Mouse (Mus musculus) MEL (cell line): ENCODE measurements around the gene Ltbp2. TPM values are rescaled to one million over a fixed set of nuclear protein-coding genes. Genes with fewer than 3 reads are reported as not detected.

Experiments used
- DNase-seq: peaks from one replicate; pipeline ENCODE4 v3.0.0; 2011; ENCODE audit warnings: low read depth, low spot score
- H3K27ac ChIP-seq: 2 replicates; pipeline ENCODE4 v1.5.1; 2012; ENCODE audit warnings: low read depth, mild to moderate bottlenecking, control low read depth, low read length, moderate library complexity; ENCODE audit not compliant: control insufficient read depth
- H3K27me3 ChIP-seq, 2 experiments: fragments of 150-350 bp in 1 of 2; sonication (generic) in 1 of 2; 2 replicates each; pipeline ENCODE4 v1.6.1; 2012; ENCODE audit warnings: low read length in 2 of 2, mild to moderate bottlenecking in 2 of 2, improper control_type of control experiment in 1 of 2, moderate library complexity in 1 of 2; ENCODE audit not compliant: insufficient read depth in 2 of 2, control insufficient read depth in 1 of 2
- H3K36me3 ChIP-seq, 2 experiments: 2 replicates each; pipeline ENCODE4 v1.6.1; 2012 to 2014; ENCODE audit warnings: low read length in 2 of 2, improper control_type of control experiment in 1 of 2, inconsistent platforms in 1 of 2, mild to moderate bottlenecking in 1 of 2; ENCODE audit not compliant: insufficient read depth in 2 of 2, control insufficient read depth in 1 of 2
- H3K4me1 ChIP-seq, 2 experiments: fragments of 150-350 bp in 1 of 2; sonication (generic) in 1 of 2; 2 replicates each; pipeline ENCODE4 v1.6.1; 2012; ENCODE audit warnings: low read length in 2 of 2, improper control_type of control experiment in 1 of 2, mild to moderate bottlenecking in 1 of 2; ENCODE audit not compliant: insufficient read depth in 2 of 2, control insufficient read depth in 1 of 2
- H3K4me3 ChIP-seq, 2 experiments: fragments of 150-350 bp in 1 of 2; sonication (generic) in 1 of 2; 2 replicates each; pipeline ENCODE4 v1.5.1; 2012; ENCODE audit warnings: low read depth in 2 of 2, low read length in 2 of 2, mild to moderate bottlenecking in 2 of 2, moderate library complexity in 2 of 2, control low read depth in 1 of 2, improper control_type of control experiment in 1 of 2; ENCODE audit not compliant: control insufficient read depth in 1 of 2, insufficient read depth in 1 of 2
- H3K79me2 ChIP-seq: 2 replicates; pipeline ENCODE4 v1.6.1; 2012; ENCODE audit warnings: mild to moderate bottlenecking, low read length, moderate library complexity; ENCODE audit not compliant: control insufficient read depth, poor library complexity, insufficient read depth
- H3K9ac ChIP-seq: 2 replicates; pipeline ENCODE4 v1.6.1; 2012; ENCODE audit warnings: low read depth, mild to moderate bottlenecking, control low read depth, low read length, moderate library complexity; ENCODE audit not compliant: control insufficient read depth, poor library complexity, severe bottlenecking
- H3K9me3 ChIP-seq: fragments of 150-350 bp; sonication (generic); replicated peaks from 2 replicates; pipeline ENCODE4 v1.6.1; 2012; ENCODE audit warnings: mild to moderate bottlenecking, low read length, improper control_type of control experiment, moderate library complexity; ENCODE audit not compliant: insufficient read depth
- BHLHE40 ChIP-seq: IDR thresholded peaks from 2 replicates; pipeline ENCODE4 v1.6.1; 2012; ENCODE audit warnings: low read depth, mild to moderate bottlenecking, inconsistent platforms, low read length, improper control_type of control experiment, borderline replicate concordance
- CHD1 ChIP-seq: IDR thresholded peaks from 2 replicates; pipeline ENCODE4 v1.6.1; 2012; ENCODE audit warnings: low read depth, mild to moderate bottlenecking, inconsistent platforms, low read length, improper control_type of control experiment
- CTCF ChIP-seq, 3 experiments: IDR thresholded peaks in 2 of 3; conservative IDR thresholded peaks in 1 of 3; 2 replicates each; pipeline ENCODE4 v1.5.1; 2011 to 2012; ENCODE audit warnings: low read length in 3 of 3, low read depth in 2 of 3, mild to moderate bottlenecking in 2 of 3, improper control_type of control experiment in 1 of 3, inconsistent platforms in 1 of 3, mixed read lengths in 1 of 3, moderate library complexity in 1 of 3; ENCODE audit not compliant: control insufficient read depth in 1 of 3, insufficient read depth in 1 of 3, poor library complexity in 1 of 3, severe bottlenecking in 1 of 3
- EP300 ChIP-seq, 2 experiments: IDR thresholded peaks; 2 replicates each; pipeline ENCODE4 v1.6.1; 2011; ENCODE audit warnings: improper control_type of control experiment in 2 of 2, low read length in 2 of 2, low read depth in 1 of 2, mild to moderate bottlenecking in 1 of 2
- ETS1 ChIP-seq: IDR thresholded peaks from 2 replicates; pipeline ENCODE4 v1.6.1; 2012; ENCODE audit warnings: low read depth, mild to moderate bottlenecking, inconsistent platforms, low read length, improper control_type of control experiment, moderate library complexity
- GABPA ChIP-seq: IDR thresholded peaks from 2 replicates; pipeline ENCODE4 v1.6.1; 2012; ENCODE audit warnings: low read depth, mild to moderate bottlenecking, inconsistent platforms, low read length, improper control_type of control experiment, moderate library complexity
- MAFK ChIP-seq: IDR thresholded peaks from 2 replicates; pipeline ENCODE4 v1.6.1; 2011; ENCODE audit warnings: low read depth, mild to moderate bottlenecking, low read length, improper control_type of control experiment, borderline replicate concordance
- MAX ChIP-seq: IDR thresholded peaks from 2 replicates; pipeline ENCODE4 v1.6.1; 2011; ENCODE audit warnings: low read length, improper control_type of control experiment
- MXI1 ChIP-seq: IDR thresholded peaks from 2 replicates; pipeline ENCODE4 v1.6.1; 2011; ENCODE audit warnings: mild to moderate bottlenecking, low read depth, low read length, improper control_type of control experiment
- MYB ChIP-seq: IDR thresholded peaks from 2 replicates; pipeline ENCODE4 v1.6.1; 2011; ENCODE audit warnings: mild to moderate bottlenecking, low read depth, low read length, improper control_type of control experiment
- RAD21 ChIP-seq: IDR thresholded peaks from 2 replicates; pipeline ENCODE4 v1.6.1; 2011; ENCODE audit warnings: mild to moderate bottlenecking, low read depth, low read length, improper control_type of control experiment
- SIN3A ChIP-seq: IDR thresholded peaks from 2 replicates; pipeline ENCODE4 v1.6.1; 2012; ENCODE audit warnings: low read length, improper control_type of control experiment, inconsistent platforms
- SMC3 ChIP-seq: IDR thresholded peaks from 2 replicates; pipeline ENCODE4 v1.6.1; 2011; ENCODE audit warnings: low read depth, low read length, improper control_type of control experiment
- TAL1 ChIP-seq: IDR thresholded peaks from 2 replicates; pipeline ENCODE4 v1.6.1; 2012; ENCODE audit warnings: mild to moderate bottlenecking, inconsistent platforms, low read length, moderate library complexity, mixed read lengths
- TBP ChIP-seq: IDR thresholded peaks from 2 replicates; pipeline ENCODE4 v1.8.0; 2011; ENCODE audit warnings: low read depth, low read length, improper control_type of control experiment
- USF1 ChIP-seq: IDR thresholded peaks from 2 replicates; pipeline ENCODE4 v1.6.1; 2014; ENCODE audit warnings: low read depth, mild to moderate bottlenecking, inconsistent platforms, low read length, improper control_type of control experiment, moderate library complexity
- polyA plus RNA-seq, 2 experiments: library from polyadenylated mRNA; stranded (reverse) in 1 of 2; unstranded in 1 of 2; fragments of >175 nt in 1 of 2; fragments of >200 nt in 1 of 2; gene quantifications; 2 replicates each; pipeline versions ENCODE4 v1.2.1 to v1.2.4; 2012; ENCODE audit warnings: low replicate concordance in 2 of 2, low read depth in 1 of 2; ENCODE audit not compliant: insufficient read length in 2 of 2, insufficient read depth in 1 of 2, missing spikeins in 1 of 2
- total RNA-seq: library from RNA; depleted of rRNA; stranded (reverse); fragments of 300-350 nt; gene quantifications from 2 replicates; pipeline ENCODE4 v1.2.3, GENCODE M21; 2012; rRNA removed

Gene Ltbp2
- total RNA-seq (0.08 TPM in 1 of 2 replicates, not detected in the other), polyA plus RNA-seq (under 1 TPM in 1 of 2 experiments, not detected in 1; 0.01 TPM)

GRCm38 (mm10) chr12:84876481-84877121, at the start of gene Ltbp2:
Gene Ltbp2, minus strand, starts transcription at chr12:84876532.
- Histone ChIP-seq H3K79me2 (no peaks in the 10 kb centered on the region), H3K27ac (no peak within 1 kb of the TSS), H3K4me1 (no peaks in the 10 kb centered on the region), H3K4me3 (no peak within 1 kb of the TSS), H3K9ac (no peak within 1 kb of the TSS), H3K36me3 (no peaks in the 10 kb centered on the region), H3K9me3 (no peaks in the 10 kb centered on the region), H3K27me3 (peaks cover 0 to 2% of the 10 kb centered on the region in 2 experiments; a peak in 2 of 4 replicates)
- no peak; the same call in 1 of the 2 replicates for TF ChIP-seq RAD21
- no peak for TF ChIP-seq EP300 (IDR thresholded peaks at IDR 0.05; ENCODE audit: low read depth in 1 of 2, low read length in 2 of 2)
- no peak for TF ChIP-seq TAL1
- peak; percentile 37 to 60 (median 51); a peak in 5 of 6 replicates for TF ChIP-seq CTCF (IDR thresholded peaks at IDR 0.05 in 2 of 3, conservative IDR thresholded peaks at IDR 0.05 in 1 of 3; ENCODE audit: control insufficient read depth in 1 of 3, insufficient read depth in 1 of 3, low read depth in 2 of 3, low read length in 3 of 3, poor library complexity in 1 of 3, severe bottlenecking in 1 of 3)
- no peak for TF ChIP-seq GABPA
- peak; percentile 27 for TF ChIP-seq SMC3
- no peak for TF ChIP-seq BHLHE40
- TF ChIP-seq TBP: no peak
- peak; percentile 16 for DNase-seq

GRCm38 (mm10) chr12:84924324-84924723, 48.0 kb upstream of the Ltbp2 start:
- Histone ChIP-seq H3K4me3 (no peak overlapping the region), H3K27me3 (no peaks in the 10 kb centered on the region), H3K9ac (no peak overlapping the region), H3K79me2 (no peaks in the 10 kb centered on the region), H3K9me3 (no peaks in the 10 kb centered on the region), H3K36me3 (peaks cover 0 to 26% of the 10 kb centered on the region in 2 experiments; a peak in 2 of 4 replicates), H3K27ac (no peak overlapping the region), H3K4me1 (no peaks in the 10 kb centered on the region)
- no peak for DNase-seq
- no peak for TF ChIP-seq EP300 (IDR thresholded peaks at IDR 0.05; ENCODE audit: low read depth in 1 of 2, low read length in 2 of 2)
- TF ChIP-seq MYB: no peak
- TF ChIP-seq MAX: no peak
- no peak for TF ChIP-seq GABPA
- TF ChIP-seq CHD1: no peak
- no peak for TF ChIP-seq MAFK
- TF ChIP-seq USF1: no peak
- TF ChIP-seq SIN3A: no peak
- no peak for TF ChIP-seq ETS1
- no peak for TF ChIP-seq MXI1
